Mouse (Mus musculus): Measurements from ENCODE around the gene Stat3. TPM values are rescaled to one million over a fixed set of nuclear protein-coding genes. Genes with fewer than 3 reads are reported as not detected.

Stat3 gene
- total and polyA plus RNA-seq, 3 experiments, result 35.9 to 69.2 (median 51.1) TPM

- peaks cover 5% of the 10 kb centered on the region for H3K27me3 ChIP-seq (replicated peaks)
- H3K4me2 ChIP-seq (ENCODE audit: insufficient read depth, low read depth, poor library complexity, severe bottlenecking), result no peak overlapping the region
- H3K4me1 ChIP-seq (ENCODE audit: control insufficient read depth in 1 of 2, insufficient read depth in 2 of 2), result peaks cover 6 to 26% of the 10 kb centered on the region in 2 experiments
- no peak for DNase-seq (ENCODE audit: extremely low read depth)
- no peaks in the 10 kb centered on the region for H3K9me3 ChIP-seq (replicated peaks; ENCODE audit: low read length)
- dilution Hi-C loops (cut with MboI; ENCODE audit: extremely low pct_ligation_motif_present, extremely low pct_unique_long_range_greater_than_20kb, low sequenced_read_pairs) (no loop called here), in situ Hi-C loops (cut with MboI; ENCODE audit: low pct_ligation_motif_present, low pct_unique_long_range_greater_than_20kb, low sequenced_read_pairs) (loop anchor here (5.0 to 10.0 kb wide), 2 partner anchors 67 to 194 kb away; partner anchors contain the start of gene Hcrt)
- no peaks in the 10 kb centered on the region for H3K36me3 ChIP-seq (replicated peaks in 1 of 2; ENCODE audit: control insufficient read depth in 1 of 2, insufficient read depth in 1 of 2, low read length in 1 of 2)
- H3K27ac ChIP-seq (ENCODE audit: insufficient read depth, low read depth), result no peak overlapping the region
- H3K79me2 ChIP-seq (replicated peaks; ENCODE audit: control insufficient read depth, extremely low read depth, insufficient read depth, poor library complexity, severe bottlenecking), result no peaks in the 10 kb centered on the region
- no peak overlapping the region for H3K9ac ChIP-seq (ENCODE audit: insufficient read depth, low read depth)
- no peak for TF ChIP-seq GABPA (IDR thresholded peaks at IDR 0.05; ENCODE audit: insufficient replicate concordance, low read depth, low read length)
- no peak for TF ChIP-seq ELF1 (IDR thresholded peaks at IDR 0.05; ENCODE audit: low read depth, low read length)
- TF ChIP-seq ZMIZ1 (IDR thresholded peaks at IDR 0.05; ENCODE audit: low read depth, low read length), result no peak
- TF ChIP-seq POLR2AphosphoS2 (IDR thresholded peaks at IDR 0.05; ENCODE audit: low read depth, low read length), result no peak
- TF ChIP-seq USF2 (conservative IDR thresholded peaks at IDR 0.05; ENCODE audit: low read depth, low read length), result no peak
- TF ChIP-seq CHD2 (IDR thresholded peaks at IDR 0.05; ENCODE audit: low read length), result no peak
- no peak for TF ChIP-seq MXI1 (IDR thresholded peaks at IDR 0.05; ENCODE audit: low read depth, low read length)
- TF ChIP-seq E2F4 (IDR thresholded peaks at IDR 0.05; ENCODE audit: insufficient replicate concordance, low read depth, low read length), result no peak
- no peak for TF ChIP-seq JUN (IDR thresholded peaks at IDR 0.05; ENCODE audit: insufficient read depth, low read depth, low read length)
- TF ChIP-seq MEF2A (IDR thresholded peaks at IDR 0.05; ENCODE audit: borderline replicate concordance, low read depth, low read length), result no peak
- TF ChIP-seq USF1 (IDR thresholded peaks at IDR 0.05; ENCODE audit: low read depth, low read length), result no peak
- TF ChIP-seq BHLHE40 (IDR thresholded peaks at IDR 0.05; ENCODE audit: low read depth, low read length), result no peak
- TF ChIP-seq ZNF384 (IDR thresholded peaks at IDR 0.05; ENCODE audit: low read depth, low read length), result no peak
- TF ChIP-seq ETS1 (conservative IDR thresholded peaks at IDR 0.05; ENCODE audit: low read depth, low read length), result no peak
- H3K4me3 ChIP-seq (replicated peaks in 1 of 3; ENCODE audit: low read depth in 2 of 3, low read length in 2 of 3, poor library complexity in 1 of 3), result no peak overlapping the region
Observed at GRCm38 (mm10) chr11:100958613-100959463, 19.5 kb upstream of the Stat3 start.

- Histone ChIP-seq H3K4me1 (ENCODE audit: control insufficient read depth in 1 of 2, insufficient read depth in 2 of 2) (peaks cover 3 to 28% of the 10 kb centered on the region in 2 experiments), H3K27ac (ENCODE audit: insufficient read depth, low read depth) (no peak overlapping the region), H3K27me3 (replicated peaks) (peaks cover 2% of the 10 kb centered on the region), H3K9ac (ENCODE audit: insufficient read depth, low read depth) (no peak overlapping the region), H3K4me3 (replicated peaks in 1 of 3; ENCODE audit: low read depth in 2 of 3, low read length in 2 of 3, poor library complexity in 1 of 3) (no peak overlapping the region), H3K9me3 (replicated peaks; ENCODE audit: low read length) (no peaks in the 10 kb centered on the region), H3K36me3 (replicated peaks in 1 of 2; ENCODE audit: control insufficient read depth in 1 of 2, insufficient read depth in 1 of 2, low read length in 1 of 2) (no peaks in the 10 kb centered on the region), H3K4me2 (ENCODE audit: insufficient read depth, low read depth, poor library complexity, severe bottlenecking) (no peak overlapping the region), H3K79me2 (replicated peaks; ENCODE audit: control insufficient read depth, extremely low read depth, insufficient read depth, poor library complexity, severe bottlenecking) (no peaks in the 10 kb centered on the region)
- in situ Hi-C loops (cut with MboI; ENCODE audit: low pct_ligation_motif_present, low pct_unique_long_range_greater_than_20kb, low sequenced_read_pairs), result loop anchor here (5.0 to 10.0 kb wide), 2 partner anchors 66 to 193 kb away; partner anchors contain the start of gene Hcrt
- dilution Hi-C loops (cut with MboI; ENCODE audit: extremely low pct_ligation_motif_present, extremely low pct_unique_long_range_greater_than_20kb, low sequenced_read_pairs), result no loop called here
- DNase-seq (ENCODE audit: extremely low read depth), result no peak
- TF ChIP-seq USF2 (conservative IDR thresholded peaks at IDR 0.05; ENCODE audit: low read depth, low read length), result no peak
- no peak for TF ChIP-seq ZMIZ1 (IDR thresholded peaks at IDR 0.05; ENCODE audit: low read depth, low read length)
- TF ChIP-seq POLR2AphosphoS2 (IDR thresholded peaks at IDR 0.05; ENCODE audit: low read depth, low read length), result no peak
- no peak for TF ChIP-seq TCF12 (IDR thresholded peaks at IDR 0.05; ENCODE audit: low read depth, low read length)
- TF ChIP-seq CHD1 (IDR thresholded peaks at IDR 0.05; ENCODE audit: low read depth, low read length), result no peak
- no peak for TF ChIP-seq ZKSCAN1 (IDR thresholded peaks at IDR 0.05; ENCODE audit: borderline replicate concordance, low read depth, low read length)
- TF ChIP-seq TBP (conservative IDR thresholded peaks at IDR 0.05; ENCODE audit: low read depth, low read length), result no peak
- no peak for TF ChIP-seq UBTF (IDR thresholded peaks at IDR 0.05; ENCODE audit: low read depth, low read length)
- no peak for TF ChIP-seq MAX (IDR thresholded peaks at IDR 0.05; ENCODE audit: low read length)
- no peak for TF ChIP-seq MEF2A (IDR thresholded peaks at IDR 0.05; ENCODE audit: borderline replicate concordance, low read depth, low read length)
- TF ChIP-seq IRF4 (IDR thresholded peaks at IDR 0.05; ENCODE audit: low read depth, low read length), result no peak
- TF ChIP-seq NRF1 (IDR thresholded peaks at IDR 0.05; ENCODE audit: low read depth, low read length), result no peak
- no peak for TF ChIP-seq HCFC1 (IDR thresholded peaks at IDR 0.05; ENCODE audit: low read depth, low read length)
- TF ChIP-seq MYC (IDR thresholded peaks at IDR 0.05; ENCODE audit: low read depth, low read length), result no peak
- no peak for TF ChIP-seq ZNF384 (IDR thresholded peaks at IDR 0.05; ENCODE audit: low read depth, low read length)
- TF ChIP-seq JUND (conservative IDR thresholded peaks at IDR 0.05; ENCODE audit: low read depth, low read length), result no peak
- TF ChIP-seq BHLHE40 (IDR thresholded peaks at IDR 0.05; ENCODE audit: low read depth, low read length), result no peak
Observed at GRCm38 (mm10) chr11:100957915-100958469, 18.7 kb upstream of the Stat3 start.

Data from CH12.LX (cell line).